Mouse (Mus musculus): ENCODE results near the gene St5.

DNA sequence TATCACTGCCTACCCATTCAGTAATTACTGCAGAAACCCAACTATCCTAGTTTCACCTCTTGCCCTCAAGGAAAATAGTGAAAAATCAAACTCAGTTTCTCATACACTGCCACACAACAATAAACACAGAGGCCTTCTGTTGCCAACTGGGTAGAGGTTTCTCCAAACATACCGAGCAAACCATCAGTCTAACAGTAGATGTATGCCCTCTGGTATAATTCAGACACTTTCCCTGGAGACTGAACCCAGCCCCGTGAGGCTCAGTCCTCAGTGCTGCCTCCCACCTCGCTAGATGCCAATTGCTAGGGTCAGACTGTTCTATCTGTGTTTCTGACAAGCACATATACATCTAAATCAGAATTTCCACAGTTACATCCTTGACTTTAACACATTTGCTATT is 83.1 kb downstream of the St5 start:
- TF ChIP-seq CTCF (IDR thresholded peaks at IDR 0.05; ENCODE audit: control insufficient read depth, insufficient read depth, insufficient replicate concordance, low read depth, low read length) (no peak), POLR2A (IDR thresholded peaks at IDR 0.05; ENCODE audit: control insufficient read depth, low read depth, low read length) (no peak)
